In genomic region chr11:86357984-86358528, GRCm38 (mm10) we compare ENCODE assay signal across 7 mouse cellular contexts. TPM values are rescaled to one million over a fixed set of nuclear protein-coding genes. Genes with fewer than 3 reads are reported as not detected.
DNase-seq lines count a peak whose midpoint lies in the region; ATAC-seq and TF ChIP-seq lines count a peak whose summit lies in the region.

No protein-coding gene starts in this region.

- WGBS in intestine, postnatal 0 days: under 1% methylated on average over 43 of the region's 45 CpGs
- 1% methylated on average over 45 of the region's 45 CpGs for WGBS in midbrain, embryonic 12.5 days
- under 1% methylated on average over 45 of the region's 45 CpGs for WGBS in small intestine, adult 2 months

- H3K36me3 ChIP-seq in intestine, postnatal 0 days (ENCODE audit: control insufficient read depth, insufficient read depth): 0 out of 2 replicates have a peak, but pooled peaks cover 3% of the 10 kb centered on the region
- peaks cover 13% of the 10 kb centered on the region; the same call in 1 of the 2 replicates for H3K36me3 ChIP-seq in midbrain, embryonic 12.5 days
- peaks cover 13% of the 10 kb centered on the region for H3K36me3 ChIP-seq in small intestine, adult 2 months (ENCODE audit: control insufficient read depth, insufficient read depth, low read length)

- H3K9me3 ChIP-seq in intestine, postnatal 0 days (ENCODE audit: control insufficient read depth): no peaks in the 10 kb centered on the region
- no peaks in the 10 kb centered on the region for H3K9me3 ChIP-seq in midbrain, embryonic 12.5 days

- H3K4me2 ChIP-seq in intestine, postnatal 0 days (replicated peaks; ENCODE audit: low read depth): peak overlapping the region; percentile 68
- H3K4me2 ChIP-seq in midbrain, embryonic 12.5 days (replicated peaks): peak overlapping the region; percentile 30

- peak; percentile 100 for DNase-seq in adrenal gland, adult 2 months
- peak; percentile 97 for DNase-seq in embryo, embryonic 11.5 days (ENCODE audit: low read depth, low spot score)
- peak; percentile 98 to 99 for DNase-seq in gastrocnemius, postnatal 4 days (ENCODE audit: low spot score in 2 of 2)
- DNase-seq in left cerebral cortex, postnatal 4 days: peak; percentile 100

- intact Hi-C loops in left cerebral cortex, postnatal 4 days (cut with DNase I): loop anchor here (5.0 kb wide), 1 partner anchor 79 kb away; no protein-coding TSS in a partner anchor

- TF ChIP-seq CTCF in intestine, postnatal 0 days (IDR thresholded peaks at IDR 0.05; ENCODE audit: low read depth): peak; percentile 95
- peak; percentile 89 for TF ChIP-seq CTCF in small intestine, adult 2 months (IDR thresholded peaks at IDR 0.05; ENCODE audit: extremely low read depth, insufficient read length, insufficient replicate concordance, low read depth, low read length)

- 0 out of 2 replicates have a peak, but pooled peaks cover 5% of the 10 kb centered on the region for H3K4me1 ChIP-seq in intestine, postnatal 0 days (replicated peaks; ENCODE audit: control insufficient read depth, insufficient read depth, low read length)
- H3K4me1 ChIP-seq in midbrain, embryonic 12.5 days: peaks cover 18% of the 10 kb centered on the region
- H3K4me1 ChIP-seq in small intestine, adult 2 months (ENCODE audit: control insufficient read depth, insufficient read depth, insufficient read length, low read length): peaks cover 9% of the 10 kb centered on the region; the same call in 1 of the 2 replicates

- ATAC-seq in intestine, postnatal 0 days: peak; percentile 97
- peak; percentile 96 for ATAC-seq in midbrain, embryonic 12.5 days (ENCODE audit: low FRiP score, low read depth)

- H3K27ac ChIP-seq in intestine, postnatal 0 days (ENCODE audit: low read depth, low read length): peak overlapping the region; percentile 99
- peak overlapping the region; percentile 98 for H3K27ac ChIP-seq in midbrain, embryonic 12.5 days (replicated peaks)
- H3K27ac ChIP-seq in small intestine, adult 2 months (ENCODE audit: insufficient read depth, low read depth, low read length): peak overlapping the region; percentile 100

- H3K4me3 ChIP-seq in intestine, postnatal 0 days (ENCODE audit: low read depth, low read length): peak overlapping the region; percentile 99
- H3K4me3 ChIP-seq in midbrain, embryonic 12.5 days: peak overlapping the region; percentile 93
- H3K4me3 ChIP-seq in small intestine, adult 2 months (ENCODE audit: low read depth, low read length): peak overlapping the region; percentile 100

- peak overlapping the region; percentile 99 for H3K9ac ChIP-seq in intestine, postnatal 0 days (ENCODE audit: low read depth, low read length)
- H3K9ac ChIP-seq in midbrain, embryonic 12.5 days (replicated peaks): peak overlapping the region; percentile 96

- no peaks in the 10 kb centered on the region for H3K27me3 ChIP-seq in intestine, postnatal 0 days (replicated peaks; ENCODE audit: control insufficient read depth, insufficient read depth, low read length)
- no peaks in the 10 kb centered on the region; the same call in 1 of the 2 replicates for H3K27me3 ChIP-seq in midbrain, embryonic 12.5 days
- peaks cover 3% of the 10 kb centered on the region; the same call in 1 of the 2 replicates for H3K27me3 ChIP-seq in small intestine, adult 2 months (ENCODE audit: control insufficient read depth, insufficient read depth, low read length)

- peak; percentile 92 for TF ChIP-seq POLR2A in small intestine, adult 2 months (IDR thresholded peaks at IDR 0.05; ENCODE audit: low read depth, low read length)

RNA-seq across cellular contexts. Expression of gene Med13, which starts 0.7 kb away (rescaled TPM):
- 10 to 100 TPM; 35.7 to 51.4 TPM for total RNA-seq in adrenal gland, adult 2 months (2021)
- polyA plus RNA-seq in adrenal gland, adult 2 months (2012; rRNA removed): 6.9 and 9.5 TPM in 2 replicates
- total RNA-seq in gastrocnemius, postnatal 4 days (2021): 10 to 100 TPM; 47.8 to 51.6 TPM
- 6.1 and 6.4 TPM in 2 replicates for polyA plus RNA-seq in intestine, postnatal 0 days (2015; fragmentation: Nextera tagmentation; extraction: Ambion mirVana)
- 10 to 100 TPM; 74.7 to 87.4 TPM for total RNA-seq in left cerebral cortex, postnatal 4 days (2021)
- polyA plus RNA-seq in midbrain, embryonic 12.5 days (2016; fragmentation: Nextera tagmentation; extraction: Ambion mirVana): 13.6 TPM in 2 replicates
- polyA plus RNA-seq in small intestine, adult 2 months (2012; rRNA removed): 5.8 and 21.8 TPM in 2 replicates

Comparison
In these comparisons a context has a peak if more than half of its experiments do, and no peak if none do; other contexts are left out.
1. Peak in every context shown above with its lines: DNase-seq, ATAC-seq, H3K4me3 ChIP-seq and H3K27ac ChIP-seq.